Mouse (Mus musculus) adipose tissue, adult 10 weeks (tissue): ENCODE measurements around the gene Grik1. TPM values are rescaled to one million over a fixed set of nuclear protein-coding genes. Genes with fewer than 3 reads are reported as not detected.

Source experiments
- polyA plus RNA-seq: library from polyadenylated mRNA; stranded (reverse); fragments of 350-450 nt; fragmentation: Illumina TruSeq; extraction: RNeasy Lipid Tissue Mini Kit (QIAGEN cat#74804); gene quantifications from one replicate; pipeline ENCODE4 v1.2.3, GENCODE M21; 2014; ENCODE audit warnings: low read depth, low replicate concordance

Grik1 gene
- 0.17 TPM for polyA plus RNA-seq

GRCm38 (mm10) chr16:88290132-88290772 is at the start of gene Grik1:
Grik1 (minus strand) TSS chr16:88290265.

Other genes starting within 250 kb of the Grik1 start
- gene Cldn17, start 216.7 kb upstream of the Grik1 start, polyA plus RNA-seq: not detected